Comparison of ENCODE assay signal across 17 mouse cellular contexts in genomic region chr14:77490699-77491098, GRCm38 (mm10).
"Had no signal": no experiment of that assay in that cellular context is flagged by ENCODE, and none has a peak within 500 bp of the region (broad histone marks: within the 10 kb centered on the region; RNA-seq: fewer than 3 reads in every experiment).

No protein-coding gene starts in this region.

- H3K36me3 ChIP-seq: lung, embryonic 15.5 days; midbrain, embryonic 13.5 days; midbrain, embryonic 15.5 days; neural tube, embryonic 12.5 days; stomach, embryonic 15.5 days had no signal

- H3K27ac ChIP-seq: lung, embryonic 15.5 days; macrophage; midbrain, embryonic 13.5 days; midbrain, embryonic 15.5 days; neural tube, embryonic 12.5 days; stomach, embryonic 15.5 days; stomach, postnatal 0 days had no signal

- H3K9ac ChIP-seq: lung, embryonic 15.5 days; midbrain, embryonic 13.5 days; midbrain, embryonic 15.5 days; neural tube, embryonic 12.5 days; stomach, embryonic 15.5 days had no signal

- H3K4me1 ChIP-seq: lung, embryonic 15.5 days; stomach, embryonic 15.5 days had no signal

- H3K4me3 ChIP-seq: lung, embryonic 15.5 days; megakaryocyte, embryonic 14.5 days; midbrain, embryonic 13.5 days; midbrain, embryonic 15.5 days; neural tube, embryonic 12.5 days; stomach, embryonic 15.5 days had no signal

- H3K27me3 ChIP-seq: lung, embryonic 15.5 days; midbrain, embryonic 13.5 days; midbrain, embryonic 15.5 days; neural tube, embryonic 12.5 days; stomach, embryonic 15.5 days had no signal

- H3K4me2 ChIP-seq: lung, embryonic 15.5 days; midbrain, embryonic 11.5 days; midbrain, embryonic 13.5 days; midbrain, embryonic 15.5 days; neural tube, embryonic 12.5 days; stomach, embryonic 15.5 days had no signal

- ATAC-seq: lung, postnatal 0 days; midbrain, embryonic 13.5 days; midbrain, embryonic 15.5 days had no signal

- H3K9me3 ChIP-seq: lung, embryonic 15.5 days; midbrain, embryonic 13.5 days; midbrain, embryonic 15.5 days; neural tube, embryonic 12.5 days; stomach, embryonic 15.5 days had no signal

- DNase-seq: lung, adult 2 months; lung, postnatal 14 days; lung, postnatal 36 days; right cerebral cortex, postnatal 14 days; thymus, adult 2 months; thymus, postnatal 25 days; thymus, postnatal 4 days had no signal
